Comparison of ENCODE assay signal across 8 mouse cellular contexts in the genomic region with DNA sequence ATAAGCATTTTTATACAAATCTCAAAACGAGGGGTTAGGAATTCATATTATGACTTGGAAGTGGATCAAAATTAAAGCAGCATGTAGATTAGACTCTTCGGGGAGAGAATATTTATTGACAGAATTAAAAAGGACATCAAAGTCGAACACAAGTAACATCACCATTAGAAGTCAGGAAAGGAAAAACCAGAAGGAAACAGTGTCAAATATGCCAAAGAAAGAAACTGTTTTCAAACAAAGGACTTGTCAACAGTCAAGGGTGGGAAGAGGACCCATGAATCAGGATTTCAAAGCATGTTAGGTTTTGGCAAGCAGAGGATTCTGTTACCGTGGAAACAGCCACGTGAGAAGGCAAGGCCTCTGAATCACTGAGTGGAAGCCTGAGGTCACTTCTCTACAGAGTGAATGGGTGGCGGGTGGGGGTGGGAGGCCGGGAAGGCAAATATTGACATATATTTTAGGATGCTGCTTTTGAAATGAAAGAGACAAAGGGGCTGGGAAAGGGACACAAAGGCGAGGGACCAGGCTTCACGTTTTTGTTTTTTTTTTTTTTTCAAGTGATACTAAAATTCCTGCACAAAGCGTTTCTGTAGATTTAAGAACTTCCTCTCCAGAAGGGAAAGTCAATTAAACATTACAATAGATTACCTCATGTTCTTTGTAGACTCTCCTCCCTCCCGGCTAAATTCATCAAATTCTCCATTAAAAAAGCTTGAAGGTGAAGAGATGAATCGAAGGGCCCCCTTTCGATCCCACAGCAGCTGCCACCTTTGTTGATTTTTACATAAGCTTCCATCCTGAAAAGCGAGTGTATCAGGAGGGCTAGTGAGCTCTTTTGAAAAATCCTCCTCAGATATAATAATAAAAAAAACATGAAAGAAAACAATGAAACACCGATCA. TPM values are rescaled to one million over a fixed set of nuclear protein-coding genes. Genes with fewer than 3 reads are reported as not detected.
DNase-seq lines count a peak whose midpoint lies in the region; ATAC-seq and TF ChIP-seq lines count a peak whose summit lies in the region.
"Had no signal": no experiment of that assay in that cellular context is flagged by ENCODE, and none has a peak within 500 bp of the region (broad histone marks: within the 10 kb centered on the region; RNA-seq: fewer than 3 reads in every experiment).

No protein-coding gene starts in this region.

- H3K27me3 ChIP-seq in intestine, embryonic 15.5 days (replicated peaks) = no peaks in the 10 kb centered on the region

- intact Hi-C loops in left cerebral cortex, postnatal 25 days (cut with DNase I) = no loop called here

- no peaks in the 10 kb centered on the region for H3K9me3 ChIP-seq in intestine, embryonic 15.5 days

- TF ChIP-seq CTCF in brain, embryonic 14.5 days (IDR thresholded peaks at IDR 0.05; ENCODE audit: borderline replicate concordance, extremely low read depth, insufficient read depth, insufficient read length) = no peak

- WGBS in intestine, embryonic 15.5 days = 52% methylated on average over 15 of the region's 15 CpGs

- H3K4me3 ChIP-seq in intestine, embryonic 15.5 days (replicated peaks) = no peak overlapping the region

- no peak for TF ChIP-seq POLR2A in brain, embryonic 14.5 days (IDR thresholded peaks at IDR 0.05; ENCODE audit: borderline replicate concordance, extremely low read depth, insufficient read depth, insufficient read length, poor library complexity, severe bottlenecking)

- peak; percentile 76 for DNase-seq in R1 (ENCODE audit: low read depth, low spot score)
- peak; percentile 96 for DNase-seq in brain, embryonic 14.5 days (ENCODE audit: low read depth)
- DNase-seq in frontal cortex, postnatal 10 days (ENCODE audit: low spot score in 2 of 2) = peak; percentile 27 to 28
- peak; percentile 40 to 60 for DNase-seq in left cerebral cortex, postnatal 25 days (ENCODE audit: low spot score in 2 of 2)
- DNase-seq in right cerebral cortex, postnatal 10 days (ENCODE audit: low spot score in 2 of 2) = peak; percentile 61 to 82
- DNase-seq in spleen, postnatal 36 days (ENCODE audit: low spot score in 2 of 2) = no peak

- no peak overlapping the region for H3K4me2 ChIP-seq in intestine, embryonic 15.5 days (replicated peaks)

- no peaks in the 10 kb centered on the region for H3K36me3 ChIP-seq in intestine, embryonic 15.5 days

- no peaks in the 10 kb centered on the region for H3K4me1 ChIP-seq in intestine, embryonic 15.5 days (replicated peaks)

- H3K27ac ChIP-seq in intestine, embryonic 15.5 days = no peak overlapping the region

- no peak overlapping the region for H3K9ac ChIP-seq in intestine, embryonic 15.5 days

- no peak for ATAC-seq in intestine, embryonic 15.5 days

RNA-seq across cellular contexts. Expression of gene Plscr5, which starts 18.3 kb away (rescaled TPM):
- 0.29 and 0.40 TPM in 2 replicates for polyA plus RNA-seq in brain, embryonic 14.5 days (2012; rRNA removed)
- total RNA-seq in left cerebral cortex, postnatal 25 days (2021) = not detected
- not detected in 2 replicates for polyA plus RNA-seq in intestine, embryonic 15.5 days (2015; fragmentation: Nextera tagmentation; extraction: Ambion mirVana)
- polyA plus RNA-seq: small intestine, adult 2 months had no signal

Comparison
In these comparisons a context has a peak if more than half of its experiments do, and no peak if none do; other contexts are left out.
1. DNase-seq: peak in R1 (single experiment), brain, embryonic 14.5 days (single experiment), frontal cortex, postnatal 10 days (2 of 2), left cerebral cortex, postnatal 25 days (2 of 2) and right cerebral cortex, postnatal 10 days (2 of 2); none in spleen, postnatal 36 days (0 of 2).